Mouse (Mus musculus) MEL (cell line): Measurements from ENCODE around the gene Ssc5d.

Experiments
- CHD1 ChIP-seq: IDR thresholded peaks from 2 replicates; pipeline ENCODE4 v1.6.1; 2012; ENCODE audit warnings: low read depth, mild to moderate bottlenecking, inconsistent platforms, low read length, improper control_type of control experiment
- CTCF ChIP-seq, 3 experiments: IDR thresholded peaks in 2 of 3; conservative IDR thresholded peaks in 1 of 3; 2 replicates each; pipeline ENCODE4 v1.5.1; 2011 to 2012; ENCODE audit warnings: low read length in 3 of 3, low read depth in 2 of 3, mild to moderate bottlenecking in 2 of 3, improper control_type of control experiment in 1 of 3, inconsistent platforms in 1 of 3, mixed read lengths in 1 of 3, moderate library complexity in 1 of 3; ENCODE audit not compliant: control insufficient read depth in 1 of 3, insufficient read depth in 1 of 3, poor library complexity in 1 of 3, severe bottlenecking in 1 of 3
- HCFC1 ChIP-seq: IDR thresholded peaks from 2 replicates; pipeline ENCODE4 v1.6.1; 2012; ENCODE audit warnings: low read depth, mild to moderate bottlenecking, inconsistent platforms, low read length, improper control_type of control experiment, moderate library complexity
- MAFK ChIP-seq: IDR thresholded peaks from 2 replicates; pipeline ENCODE4 v1.6.1; 2011; ENCODE audit warnings: low read depth, mild to moderate bottlenecking, low read length, improper control_type of control experiment, borderline replicate concordance
- MAX ChIP-seq: IDR thresholded peaks from 2 replicates; pipeline ENCODE4 v1.6.1; 2011; ENCODE audit warnings: low read length, improper control_type of control experiment
- POLR2A ChIP-seq, 2 experiments: IDR thresholded peaks; 2 replicates each; pipeline ENCODE4 v1.6.1; 2011 to 2012; ENCODE audit warnings: low read length in 2 of 2, mild to moderate bottlenecking in 2 of 2, control low read depth in 1 of 2, improper control_type of control experiment in 1 of 2, low read depth in 1 of 2, moderate library complexity in 1 of 2; ENCODE audit not compliant: control insufficient read depth in 1 of 2, insufficient read depth in 1 of 2, poor library complexity in 1 of 2
- POLR2AphosphoS5 ChIP-seq: IDR thresholded peaks from 2 replicates; pipeline ENCODE4 v1.6.1; 2012; ENCODE audit warnings: low read depth, borderline replicate concordance, mild to moderate bottlenecking, inconsistent platforms, low read length, moderate library complexity, mixed read lengths
- RCOR1 ChIP-seq: IDR thresholded peaks from 2 replicates; pipeline ENCODE4 v1.6.1; 2012; ENCODE audit warnings: low read depth, mild to moderate bottlenecking, inconsistent platforms, low read length, improper control_type of control experiment
- SIN3A ChIP-seq: IDR thresholded peaks from 2 replicates; pipeline ENCODE4 v1.6.1; 2012; ENCODE audit warnings: low read length, improper control_type of control experiment, inconsistent platforms
- UBTF ChIP-seq: IDR thresholded peaks from 2 replicates; pipeline ENCODE4 v1.6.1; 2012; ENCODE audit warnings: low read depth, mild to moderate bottlenecking, inconsistent platforms, low read length, improper control_type of control experiment, moderate library complexity, borderline replicate concordance; ENCODE audit not compliant: insufficient read depth
- ZC3H11A ChIP-seq: IDR thresholded peaks from 2 replicates; pipeline ENCODE4 v1.6.1; 2012; ENCODE audit warnings: low read depth, mild to moderate bottlenecking, inconsistent platforms, low read length, improper control_type of control experiment
- ZNF384 ChIP-seq: IDR thresholded peaks from 2 replicates; pipeline ENCODE4 v1.6.1; 2012; ENCODE audit warnings: low read depth, mild to moderate bottlenecking, inconsistent platforms, low read length, improper control_type of control experiment

- TF ChIP-seq MAX (no peak), POLR2A (IDR thresholded peaks at IDR 0.05; ENCODE audit: control insufficient read depth in 1 of 2, insufficient read depth in 1 of 2, low read depth in 1 of 2, low read length in 2 of 2, poor library complexity in 1 of 2) (no peak), CTCF (IDR thresholded peaks at IDR 0.05 in 2 of 3, conservative IDR thresholded peaks at IDR 0.05 in 1 of 3; ENCODE audit: control insufficient read depth in 1 of 3, insufficient read depth in 1 of 3, low read depth in 2 of 3, low read length in 3 of 3, poor library complexity in 1 of 3, severe bottlenecking in 1 of 3) (no peak), HCFC1 (no peak), ZC3H11A (no peak), ZNF384 (no peak), CHD1 (no peak), MAFK (no peak), UBTF (no peak), SIN3A (no peak), POLR2AphosphoS5 (no peak), RCOR1 (no peak)
Observed at GRCm38 (mm10) chr7:4906466-4906950, 19.1 kb upstream of the Ssc5d start, which contains the start of gene Gm36210.
